Mouse (Mus musculus): ENCODE data around the gene Iqschfp. TPM values are rescaled to one million over a fixed set of nuclear protein-coding genes. Genes with fewer than 3 reads are reported as not detected.

The Iqschfp gene
- total and polyA plus RNA-seq, 2 experiments from 2014 or later = not detected

- 80% methylated on average over 4 of the region's 4 CpGs for WGBS
- TF ChIP-seq CTCF (IDR thresholded peaks at IDR 0.05; ENCODE audit: low read depth) (no peak), EP300 (IDR thresholded peaks at IDR 0.05; ENCODE audit: low read depth) (no peak)
- Histone ChIP-seq H3K27me3 (ENCODE audit: control insufficient read depth, insufficient read depth, low read length) (no peaks in the 10 kb centered on the region), H3K27ac (ENCODE audit: low read depth) (no peak overlapping the region), H3K4me2 (ENCODE audit: low read depth, low read length) (no peak overlapping the region), H3K9ac (replicated peaks; ENCODE audit: low read depth, low read length) (no peak overlapping the region), H3K36me3 (replicated peaks; ENCODE audit: control insufficient read depth, insufficient read depth, low read length) (no peaks in the 10 kb centered on the region), H3K4me1 (ENCODE audit: control insufficient read depth, insufficient read depth) (no peaks in the 10 kb centered on the region), H3K9me3 (replicated peaks; ENCODE audit: control insufficient read depth, low read length) (no peaks in the 10 kb centered on the region), H3K4me3 (ENCODE audit: low read depth, low read length) (no peak overlapping the region)
- ATAC-seq (ENCODE audit: insufficient read depth, low read depth) (no peak), DNase-seq (ENCODE audit: low spot score) (no peak)
Observed at GRCm38 (mm10) chr3:68267905-68268304, 375.9 kb downstream of the Iqschfp start.

GRCm38 (mm10) chr3:68269251-68269650 is 377.2 kb downstream of the Iqschfp start:
- H3K9ac ChIP-seq (replicated peaks; ENCODE audit: low read depth, low read length) = no peak overlapping the region
- H3K4me1 ChIP-seq (ENCODE audit: control insufficient read depth, insufficient read depth) = no peaks in the 10 kb centered on the region
- no peaks in the 10 kb centered on the region for H3K9me3 ChIP-seq (replicated peaks; ENCODE audit: control insufficient read depth, low read length)
- no peak for TF ChIP-seq EP300 (IDR thresholded peaks at IDR 0.05; ENCODE audit: low read depth)
- TF ChIP-seq CTCF (IDR thresholded peaks at IDR 0.05; ENCODE audit: low read depth) = no peak
- WGBS = 91% methylated on average over 4 of the region's 4 CpGs
- no peak overlapping the region for H3K4me3 ChIP-seq (ENCODE audit: low read depth, low read length)
- no peaks in the 10 kb centered on the region for H3K36me3 ChIP-seq (replicated peaks; ENCODE audit: control insufficient read depth, insufficient read depth, low read length)
- no peaks in the 10 kb centered on the region for H3K27me3 ChIP-seq (ENCODE audit: control insufficient read depth, insufficient read depth, low read length)
- ATAC-seq (ENCODE audit: insufficient read depth, low read depth) (no peak), DNase-seq (ENCODE audit: low spot score) (no peak)
- no peak overlapping the region for H3K4me2 ChIP-seq (ENCODE audit: low read depth, low read length)
- H3K27ac ChIP-seq (ENCODE audit: low read depth) = no peak overlapping the region

- Histone ChIP-seq H3K4me2 (ENCODE audit: low read depth, low read length) (no peak overlapping the region), H3K9me3 (replicated peaks; ENCODE audit: control insufficient read depth, low read length) (no peaks in the 10 kb centered on the region), H3K4me1 (ENCODE audit: control insufficient read depth, insufficient read depth) (no peaks in the 10 kb centered on the region), H3K27me3 (ENCODE audit: control insufficient read depth, insufficient read depth, low read length) (no peaks in the 10 kb centered on the region), H3K9ac (replicated peaks; ENCODE audit: low read depth, low read length) (no peak overlapping the region), H3K36me3 (replicated peaks; ENCODE audit: control insufficient read depth, insufficient read depth, low read length) (no peaks in the 10 kb centered on the region), H3K27ac (ENCODE audit: low read depth) (no peak overlapping the region), H3K4me3 (ENCODE audit: low read depth, low read length) (no peak overlapping the region)
- WGBS = 85% methylated on average over 6 of the region's 6 CpGs
- DNase-seq (ENCODE audit: low spot score) = no peak
- no peak for ATAC-seq (ENCODE audit: insufficient read depth, low read depth)
- TF ChIP-seq CTCF (IDR thresholded peaks at IDR 0.05; ENCODE audit: low read depth) (no peak), EP300 (IDR thresholded peaks at IDR 0.05; ENCODE audit: low read depth) (no peak)
Observed at GRCm38 (mm10) chr3:68270246-68270645, 378.2 kb downstream of the Iqschfp start.

GRCm38 (mm10) chr3:68271457-68271856 is 379.4 kb downstream of the Iqschfp start:
- Histone ChIP-seq H3K4me2 (ENCODE audit: low read depth, low read length) (no peak overlapping the region), H3K27ac (ENCODE audit: low read depth) (no peak overlapping the region), H3K9ac (replicated peaks; ENCODE audit: low read depth, low read length) (no peak overlapping the region), H3K4me1 (ENCODE audit: control insufficient read depth, insufficient read depth) (no peaks in the 10 kb centered on the region), H3K36me3 (replicated peaks; ENCODE audit: control insufficient read depth, insufficient read depth, low read length) (no peaks in the 10 kb centered on the region), H3K4me3 (ENCODE audit: low read depth, low read length) (no peak overlapping the region), H3K9me3 (replicated peaks; ENCODE audit: control insufficient read depth, low read length) (no peaks in the 10 kb centered on the region), H3K27me3 (ENCODE audit: control insufficient read depth, insufficient read depth, low read length) (no peaks in the 10 kb centered on the region)
- ATAC-seq (ENCODE audit: insufficient read depth, low read depth) = no peak
- no peak for DNase-seq (ENCODE audit: low spot score)
- 63% methylated on average over 3 of the region's 3 CpGs for WGBS
- TF ChIP-seq CTCF (IDR thresholded peaks at IDR 0.05; ENCODE audit: low read depth) (no peak), EP300 (IDR thresholded peaks at IDR 0.05; ENCODE audit: low read depth) (no peak)

- 76% methylated on average over 3 of the region's 3 CpGs for WGBS
Observed at GRCm38 (mm10) chr3:68271881-68272280, 379.8 kb downstream of the Iqschfp start.

GRCm38 (mm10) chr3:68282844-68283594 is 391.0 kb downstream of the Iqschfp start:
- 56% methylated on average over 7 of the region's 7 CpGs for WGBS

More at GRCm38 (mm10) chr3:68271881-68272280, 379.8 kb downstream of the Iqschfp start:
- Histone ChIP-seq H3K9me3 (replicated peaks; ENCODE audit: control insufficient read depth, low read length) (no peaks in the 10 kb centered on the region), H3K36me3 (replicated peaks; ENCODE audit: control insufficient read depth, insufficient read depth, low read length) (no peaks in the 10 kb centered on the region), H3K4me1 (ENCODE audit: control insufficient read depth, insufficient read depth) (no peaks in the 10 kb centered on the region), H3K27ac (ENCODE audit: low read depth) (no peak overlapping the region), H3K27me3 (ENCODE audit: control insufficient read depth, insufficient read depth, low read length) (no peaks in the 10 kb centered on the region), H3K9ac (replicated peaks; ENCODE audit: low read depth, low read length) (no peak overlapping the region), H3K4me3 (ENCODE audit: low read depth, low read length) (no peak overlapping the region), H3K4me2 (ENCODE audit: low read depth, low read length) (no peak overlapping the region)
- no peak for DNase-seq (ENCODE audit: low spot score)
- TF ChIP-seq CTCF (IDR thresholded peaks at IDR 0.05; ENCODE audit: low read depth) (no peak), EP300 (IDR thresholded peaks at IDR 0.05; ENCODE audit: low read depth) (no peak)
- no peak for ATAC-seq (ENCODE audit: insufficient read depth, low read depth)

More at GRCm38 (mm10) chr3:68282844-68283594, 391.0 kb downstream of the Iqschfp start:
- H3K27ac ChIP-seq (ENCODE audit: low read depth) = no peak overlapping the region
- no peak overlapping the region for H3K9ac ChIP-seq (replicated peaks; ENCODE audit: low read depth, low read length)
- no peaks in the 10 kb centered on the region for H3K36me3 ChIP-seq (replicated peaks; ENCODE audit: control insufficient read depth, insufficient read depth, low read length)
- no peak overlapping the region for H3K4me2 ChIP-seq (ENCODE audit: low read depth, low read length)
- no peak for ATAC-seq (ENCODE audit: insufficient read depth, low read depth)
- DNase-seq (ENCODE audit: low spot score) = no peak
- TF ChIP-seq EP300 (IDR thresholded peaks at IDR 0.05; ENCODE audit: low read depth) (no peak), CTCF (IDR thresholded peaks at IDR 0.05; ENCODE audit: low read depth) (no peak)
- no peak overlapping the region for H3K4me3 ChIP-seq (ENCODE audit: low read depth, low read length)
- no peaks in the 10 kb centered on the region for H3K9me3 ChIP-seq (replicated peaks; ENCODE audit: control insufficient read depth, low read length)
- no peaks in the 10 kb centered on the region for H3K4me1 ChIP-seq (ENCODE audit: control insufficient read depth, insufficient read depth)
- H3K27me3 ChIP-seq (ENCODE audit: control insufficient read depth, insufficient read depth, low read length) = no peaks in the 10 kb centered on the region
